Mouse (Mus musculus) Patski (cell line): Measurements from ENCODE around the gene Sav1. TPM values are rescaled to one million over a fixed set of nuclear protein-coding genes. Genes with fewer than 3 reads are reported as not detected.
A peak's percentile ranks its signal among the peaks of the same experiment; 100 is the strongest.

ENCODE experiments used
- ATAC-seq: fragments of 100-300 bp; one replicate; pipeline ENCODE4 v1.8.0; 2021
- CTCF ChIA-PET: fragments of 350-600 bp; sonication (Branson Sonifier 250); formaldehyde crosslinking; loops from one replicate; lab custom pipeline; 2022; ENCODE audit warnings: inconsistent platforms; lab: Charles Lee
- POLR2A ChIA-PET: fragments of 350-600 bp; sonication (Branson Sonifier 250); formaldehyde crosslinking; loops from one replicate; lab custom pipeline; 2022; ENCODE audit warnings: antibody characterized with exemption, inconsistent platforms; lab: Charles Lee
- DNase-seq: peaks from one replicate; pipeline ENCODE4 v3.0.0-alpha.2; 2011; ENCODE audit warnings: low read depth, low spot score
- H3K27me3 ChIP-seq: fragments of 371-371 bp; one replicate; pipeline ENCODE4 v1.5.1; 2021
- CTCF ChIP-seq: fragments of 100-300 bp; IDR thresholded peaks from one replicate; pipeline ENCODE4 v1.5.1; 2021
- in situ Hi-C: fragments of 300-500 bp; cut with MboI; formaldehyde crosslinking; loops from 3 replicates; pipeline ENCODE4 v1.11.1; 2018; ENCODE audit warnings: low pct_unique_long_range_greater_than_20kb, mixed read lengths
- polyA plus RNA-seq: library from polyadenylated mRNA; unstranded; gene quantifications from one replicate; pipeline ENCODE4 v1.2.3, GENCODE M21; 2021

The Sav1 gene
- polyA plus RNA-seq = 184 TPM

DNA sequence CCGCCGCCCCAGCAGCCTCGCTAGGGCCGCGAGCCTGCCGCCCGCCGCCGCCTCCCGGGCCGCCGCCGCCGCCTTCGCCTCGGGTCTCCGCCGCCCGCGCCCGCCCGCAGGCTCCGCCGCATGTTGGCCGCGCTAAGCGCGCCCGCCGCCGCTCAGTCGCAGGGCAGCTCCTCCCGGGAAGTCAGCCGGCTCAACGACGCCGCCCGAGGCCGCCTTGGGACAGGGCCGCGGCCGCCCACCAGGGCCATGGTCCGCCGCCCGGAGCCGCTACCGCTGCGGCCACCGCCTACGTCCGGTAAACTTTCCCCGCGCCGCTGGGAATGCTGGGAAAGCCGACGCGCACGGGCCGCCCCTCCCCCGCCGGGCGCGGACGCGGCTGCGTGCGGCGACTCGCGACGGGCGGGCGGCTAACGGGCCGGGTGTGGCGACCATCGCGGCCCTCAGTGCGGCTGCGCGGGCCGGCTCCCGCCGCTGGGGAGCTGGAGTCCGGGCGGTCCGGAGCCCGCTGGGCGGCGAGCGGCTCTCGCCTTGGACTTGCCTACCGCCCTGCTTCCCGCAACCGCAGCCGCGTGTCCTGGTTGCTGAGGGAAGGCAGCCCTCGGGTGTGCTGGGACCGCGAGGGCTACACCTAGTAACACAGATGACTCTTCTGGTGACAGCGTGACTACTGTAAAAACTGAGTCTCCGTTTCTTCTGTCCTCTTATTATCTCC lies at the start of gene Sav1:
Gene Sav1, minus strand, starts transcription at position 217 of the 712 bp plus-strand sequence.
- in situ Hi-C loops = no loop called here
- ATAC-seq (peak; percentile 77), DNase-seq (no peak)
- H3K27me3 ChIP-seq = no peaks in the 10 kb centered on the region
- ChIA-PET POLR2A (interaction anchor here (0.6 to 0.8 kb wide), 2 partner anchors 9 to 40 kb away, joined by 3 read pairs; no protein-coding TSS in a partner anchor), CTCF (no interaction called here)
- no peak for TF ChIP-seq CTCF

DNA sequence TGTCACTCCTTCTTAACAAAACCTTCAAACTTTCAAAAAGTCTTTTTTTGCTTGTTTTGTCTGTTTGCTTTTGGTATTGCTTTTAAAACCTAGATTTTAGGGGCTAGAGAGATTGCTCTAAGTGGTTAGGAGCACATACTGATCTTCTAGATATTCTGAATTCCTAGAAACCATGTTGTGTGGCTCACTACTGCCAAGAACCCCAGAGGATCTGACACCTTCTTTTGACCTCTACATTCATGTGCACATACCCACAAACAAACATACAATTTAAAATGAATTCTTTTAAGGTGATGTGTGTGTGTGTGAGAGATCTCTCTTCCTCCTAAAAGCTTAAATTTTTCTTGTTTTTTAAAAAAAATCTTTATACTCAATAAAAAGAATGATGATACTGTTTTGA lies 39.4 kb upstream of the Sav1 start:
- TF ChIP-seq CTCF = no peak
- no peaks in the 10 kb centered on the region for H3K27me3 ChIP-seq
- ATAC-seq = peak; percentile 54
- peak; percentile 39 for DNase-seq
- ChIA-PET CTCF (interaction anchor here (0.8 to 3.1 kb wide), 5 partner anchors 15 to 64 kb away, joined by 3 to 8 read pairs (median 4); no protein-coding TSS in a partner anchor), POLR2A (interaction anchor here (0.6 to 2.0 kb wide), 6 partner anchors 11 to 48 kb away, joined by 3 to 7 read pairs (median 3); no protein-coding TSS in a partner anchor)
- in situ Hi-C loops = no loop called here

GRCm38 (mm10) chr12:70025431-70025830 lies 38.6 kb upstream of the Sav1 start:
- ATAC-seq = peak; percentile 87
- ChIA-PET CTCF (interaction anchor here (1.1 to 3.1 kb wide), 7 partner anchors 11 to 63 kb away, joined by 3 to 8 read pairs (median 4); no protein-coding TSS in a partner anchor), POLR2A (interaction anchor here (1.0 to 2.0 kb wide), 6 partner anchors 10 to 63 kb away, joined by 3 to 7 read pairs (median 4); no protein-coding TSS in a partner anchor)
- no peak for TF ChIP-seq CTCF
- peak; percentile 79 for DNase-seq
- H3K27me3 ChIP-seq = no peaks in the 10 kb centered on the region
- in situ Hi-C loops = no loop called here

- in situ Hi-C loops = no loop called here
- CTCF ChIA-PET = interaction anchor here (2.6 to 3.1 kb wide), 2 partner anchors 9 to 12 kb away, joined by 6 to 8 read pairs; no protein-coding TSS in a partner anchor
- no peak for DNase-seq
- ATAC-seq = no peak
- H3K27me3 ChIP-seq = no peaks in the 10 kb centered on the region
- TF ChIP-seq CTCF = no peak
- POLR2A ChIA-PET = no interaction called here
Measured at GRCm38 (mm10) chr12:70023580-70023979, 36.8 kb upstream of the Sav1 start.

DNA sequence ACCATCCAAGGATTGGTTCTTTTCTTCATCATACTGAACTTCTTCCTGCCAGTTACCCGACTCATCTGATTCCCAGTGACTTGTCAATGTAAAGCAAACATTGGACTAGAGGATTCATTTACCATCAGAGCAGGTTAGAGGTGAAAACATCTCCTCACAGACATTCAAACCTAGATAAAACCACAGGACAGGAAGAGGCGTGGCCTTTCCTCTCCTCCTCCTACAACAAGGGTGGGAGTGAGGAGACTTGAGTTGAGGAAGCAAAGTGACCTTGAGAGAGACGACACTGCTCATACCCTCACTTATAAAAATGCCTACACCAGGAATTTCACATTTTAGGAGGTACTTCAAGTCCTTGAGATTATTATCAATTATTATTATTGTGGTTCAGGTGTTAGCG lies 31.4 kb upstream of the Sav1 start:
- POLR2A ChIA-PET = no interaction called here
- in situ Hi-C loops = no loop called here
- no peak for ATAC-seq
- no peak for DNase-seq
- CTCF ChIA-PET = no interaction called here
- no peaks in the 10 kb centered on the region for H3K27me3 ChIP-seq
- no peak for TF ChIP-seq CTCF

- ChIA-PET CTCF (no interaction called here), POLR2A (interaction anchor here (1.0 kb wide), 1 partner anchor 9 kb away, joined by 3 read pairs; no protein-coding TSS in a partner anchor)
- H3K27me3 ChIP-seq = no peaks in the 10 kb centered on the region
- TF ChIP-seq CTCF = no peak
- no peak for ATAC-seq
- in situ Hi-C loops = no loop called here
- DNase-seq = no peak
Measured at GRCm38 (mm10) chr12:70015936-70016335, 29.1 kb upstream of the Sav1 start.

DNA sequence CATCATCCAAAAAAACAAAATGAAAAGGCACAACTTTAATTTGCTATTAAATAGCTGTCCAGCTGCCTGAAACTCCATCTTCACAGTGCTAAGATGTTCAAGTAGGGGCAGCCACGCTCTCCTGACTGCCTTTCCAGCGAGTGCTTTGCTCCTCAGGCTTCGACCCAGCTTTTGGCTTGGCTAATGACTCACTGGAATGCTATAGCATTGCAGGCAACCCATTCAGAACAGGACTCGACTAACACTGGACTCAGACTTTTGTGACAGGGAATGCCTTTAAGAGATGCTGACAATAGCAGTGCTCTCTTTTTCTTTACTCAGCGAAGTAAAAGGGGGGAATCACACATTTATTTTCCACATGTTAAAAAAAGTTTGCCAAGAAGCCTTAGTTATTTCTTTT lies 24.9 kb upstream of the Sav1 start:
- in situ Hi-C loops = no loop called here
- no peak for ATAC-seq
- TF ChIP-seq CTCF = no peak
- POLR2A ChIA-PET = no interaction called here
- DNase-seq = no peak
- no peaks in the 10 kb centered on the region for H3K27me3 ChIP-seq
- CTCF ChIA-PET = interaction anchor here (1.1 to 1.4 kb wide), 2 partner anchors 13 to 20 kb away, joined by 3 to 8 read pairs; no protein-coding TSS in a partner anchor

- TF ChIP-seq CTCF = no peak
- no peaks in the 10 kb centered on the region for H3K27me3 ChIP-seq
- in situ Hi-C loops = no loop called here
- ChIA-PET POLR2A (no interaction called here), CTCF (interaction anchor here (1.3 to 1.4 kb wide), 2 partner anchors 17 to 18 kb away, joined by 3 read pairs; no protein-coding TSS in a partner anchor)
- ATAC-seq (no peak), DNase-seq (no peak)
Measured at GRCm38 (mm10) chr12:70010356-70010755, 23.6 kb upstream of the Sav1 start.

DNA sequence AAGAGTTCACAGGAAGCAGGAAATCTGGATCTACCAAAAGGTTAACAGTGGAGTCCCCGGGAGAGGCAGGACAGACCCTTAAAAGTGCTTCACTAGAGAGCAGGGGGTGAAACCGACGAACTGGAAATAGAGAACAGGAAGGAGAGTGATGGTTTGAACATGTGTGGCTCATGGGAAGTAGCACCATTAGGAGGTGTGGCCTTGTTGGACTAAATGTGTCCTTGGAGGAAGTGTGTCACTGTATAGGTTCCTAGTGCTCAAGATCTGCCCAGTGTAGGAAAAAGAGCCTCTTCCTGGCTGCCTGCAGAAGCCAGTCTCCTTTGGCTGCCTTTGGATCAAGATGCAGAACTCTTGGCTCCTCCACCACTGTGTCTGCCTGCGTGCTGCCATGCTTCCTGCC lies 18.3 kb upstream of the Sav1 start:
- DNase-seq (no peak), ATAC-seq (no peak)
- CTCF ChIA-PET = no interaction called here
- no peak for TF ChIP-seq CTCF
- POLR2A ChIA-PET = no interaction called here
- in situ Hi-C loops = no loop called here
- H3K27me3 ChIP-seq = no peaks in the 10 kb centered on the region

DNA sequence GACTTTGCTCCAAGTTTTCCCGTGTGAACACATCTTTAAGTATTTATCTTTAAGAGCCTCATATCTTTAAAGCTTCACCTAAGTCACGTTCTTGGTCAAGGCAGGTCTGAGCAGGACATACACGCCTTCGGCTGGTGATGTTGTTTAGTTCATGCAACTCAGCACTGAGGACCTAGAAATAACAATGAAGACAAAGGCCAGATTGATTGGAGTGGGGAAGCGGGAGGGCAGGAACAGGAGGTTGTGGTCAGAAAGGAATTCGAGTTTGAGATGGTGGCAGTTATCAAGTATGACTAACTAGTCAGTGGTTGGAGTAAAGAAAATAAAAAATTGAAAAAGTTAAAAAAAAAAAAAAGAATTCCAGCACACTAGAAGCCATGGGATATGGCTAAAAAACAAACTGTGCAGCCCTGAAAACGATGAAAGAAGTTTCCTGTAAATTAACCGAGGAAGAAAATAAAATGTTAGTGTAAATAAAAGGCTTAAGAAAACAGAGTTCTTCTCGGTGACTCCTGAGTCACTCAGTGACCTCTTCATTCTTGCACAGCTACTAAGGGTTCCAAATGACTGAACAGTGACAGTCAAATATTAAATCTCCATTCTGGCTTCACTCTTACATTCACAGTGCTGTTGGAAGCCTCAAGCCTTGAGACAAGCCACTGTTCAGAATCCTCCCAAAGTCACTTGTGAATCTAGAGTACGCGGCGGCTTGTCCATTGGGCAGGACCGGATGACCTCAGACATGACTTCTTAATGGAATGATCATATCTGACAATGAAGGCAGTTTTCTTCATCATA lies 11.6 kb upstream of the Sav1 start:
- in situ Hi-C loops = no loop called here
- peak; percentile 55 for DNase-seq
- ChIA-PET POLR2A (interaction anchor here (1.1 kb wide), 1 partner anchor 27 kb away, joined by 7 read pairs; no protein-coding TSS in a partner anchor), CTCF (interaction anchor here (1.4 kb wide), 1 partner anchor 26 kb away, joined by 4 read pairs; no protein-coding TSS in a partner anchor)
- no peak for TF ChIP-seq CTCF
- no peaks in the 10 kb centered on the region for H3K27me3 ChIP-seq
- peak; percentile 83 for ATAC-seq
